Mouse (Mus musculus): Measurements from ENCODE around the gene Lingo2.

Lingo2 gene

DNA sequence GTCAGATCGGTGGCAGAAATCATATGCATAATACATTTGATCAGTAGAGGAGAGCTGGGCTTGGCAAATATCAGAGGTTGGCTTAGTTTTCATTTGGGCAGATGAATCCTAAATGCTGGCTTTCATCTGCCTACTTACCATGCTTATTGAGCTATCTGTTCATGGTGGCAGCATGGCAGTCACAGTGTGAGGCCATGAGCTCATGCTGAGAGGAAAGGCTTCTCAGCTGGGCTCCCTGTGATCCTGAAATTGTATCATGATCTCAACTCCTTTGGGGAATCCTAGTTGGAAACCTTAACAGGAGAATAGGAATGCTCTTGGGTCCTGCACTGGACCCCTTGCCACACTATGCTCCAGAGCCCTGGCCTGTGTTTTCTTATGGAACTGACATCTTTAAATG, 1105.0 kb downstream of the Lingo2 start:
- DNase-seq (ENCODE audit: low read depth in 2 of 2, low spot score in 2 of 2), result no peak

DNA sequence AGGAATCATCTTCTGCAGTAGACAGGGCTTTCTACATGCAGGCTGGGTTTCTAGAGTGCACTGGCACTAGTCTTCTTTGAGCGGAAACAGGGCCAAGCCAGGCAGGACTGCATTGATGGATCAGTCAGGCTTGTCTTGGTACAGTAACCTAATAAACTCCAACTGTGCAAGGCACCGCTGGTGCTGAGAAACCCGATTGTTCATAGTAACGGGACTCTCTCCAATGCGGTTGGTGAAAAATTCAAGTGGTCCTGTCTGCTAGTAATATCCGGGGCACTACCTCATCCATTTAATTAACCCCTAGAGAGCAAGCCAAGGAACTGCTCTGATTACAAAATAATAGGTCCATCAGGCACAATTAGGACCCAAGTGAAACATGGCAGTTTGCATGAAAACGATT, 1106.4 kb downstream of the Lingo2 start:
- DNase-seq (ENCODE audit: low read depth in 2 of 2, low spot score in 2 of 2), result no peak

DNA sequence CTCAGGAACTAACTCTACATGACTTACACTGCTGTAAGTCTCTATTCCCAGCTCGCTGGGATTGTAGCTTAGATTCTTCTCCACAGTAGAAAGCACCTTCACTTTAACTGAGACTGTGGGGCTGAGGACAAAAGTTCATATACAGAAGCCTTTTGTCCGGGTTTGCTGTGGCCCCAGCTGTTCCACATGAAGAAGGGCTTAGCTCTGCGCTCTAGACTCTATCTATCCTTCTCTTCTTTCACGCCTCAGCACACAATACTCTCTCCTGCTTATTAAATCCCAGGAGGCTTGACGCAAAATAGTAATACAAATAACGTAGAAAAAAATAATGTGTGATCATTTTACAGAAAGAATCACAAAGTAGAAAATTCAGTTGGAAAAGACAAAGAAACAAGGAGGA, 1107.0 kb downstream of the Lingo2 start:
- no peak for DNase-seq (ENCODE audit: low read depth in 2 of 2, low spot score in 2 of 2)

DNA sequence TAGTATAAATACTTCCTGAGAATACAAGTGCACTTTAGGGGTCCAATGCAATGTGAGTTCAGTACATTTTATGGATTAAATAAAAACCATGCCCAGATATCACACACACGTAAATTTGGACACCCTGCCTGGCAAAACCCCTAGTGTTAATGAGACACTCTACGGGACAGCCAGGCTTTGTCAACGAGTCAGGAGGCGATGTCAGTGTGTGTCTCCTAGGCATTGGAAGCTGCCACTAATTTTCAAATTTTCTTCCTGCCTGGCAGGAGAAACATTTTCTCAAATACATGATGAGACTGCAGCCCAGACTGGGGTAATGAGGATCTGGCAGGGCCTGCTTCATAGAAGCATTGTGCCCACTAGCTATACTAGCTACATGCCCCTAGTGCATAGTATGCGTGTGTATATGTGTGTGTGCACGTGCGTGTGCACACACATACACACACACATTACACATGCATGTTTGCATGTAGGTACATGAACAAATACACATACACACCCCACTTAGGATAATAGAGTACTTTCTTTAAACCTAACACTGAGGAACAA, 1128.2 kb downstream of the Lingo2 start:
- DNase-seq (ENCODE audit: low read depth in 2 of 2, low spot score in 2 of 2), result no peak

DNA sequence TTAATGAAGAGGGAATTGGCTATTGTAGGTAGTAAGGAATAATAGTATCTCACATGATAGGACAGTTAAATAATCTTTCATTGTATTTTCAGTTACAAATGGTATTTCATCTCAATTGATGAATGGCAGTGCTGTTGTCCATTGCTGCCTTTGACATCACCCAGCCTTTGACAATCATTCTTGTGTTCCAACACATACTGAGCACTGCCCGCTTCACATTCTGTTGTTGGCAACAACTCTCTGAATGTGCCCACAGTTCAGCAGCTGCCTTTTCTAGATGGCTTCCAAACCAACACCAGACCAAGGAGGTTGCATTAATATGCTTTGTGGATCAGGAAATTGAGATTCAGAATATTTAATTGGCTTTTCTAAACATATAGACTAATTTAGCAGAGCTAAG, 1130.8 kb downstream of the Lingo2 start:
- DNase-seq (ENCODE audit: low read depth in 2 of 2, low spot score in 2 of 2), result no peak

- DNase-seq (ENCODE audit: low read depth in 2 of 2, low spot score in 2 of 2), result no peak
These were observed 1136.8 kb downstream of the Lingo2 start for GRCm38 (mm10) chr4:35814698-35815097.

- no peak for DNase-seq (ENCODE audit: low read depth in 2 of 2, low spot score in 2 of 2)
These were observed 1143.9 kb downstream of the Lingo2 start for GRCm38 (mm10) chr4:35807497-35808210.

GRCm38 (mm10) chr4:35806881-35807464, 1144.6 kb downstream of the Lingo2 start:
- DNase-seq (ENCODE audit: low read depth in 2 of 2, low spot score in 2 of 2), result no peak

- DNase-seq (ENCODE audit: low read depth in 2 of 2, low spot score in 2 of 2), result no peak
These were observed 1167.2 kb downstream of the Lingo2 start for GRCm38 (mm10) chr4:35784255-35784921.

GRCm38 (mm10) chr4:35770810-35771209, 1180.7 kb downstream of the Lingo2 start:
- DNase-seq (ENCODE audit: low read depth in 2 of 2, low spot score in 2 of 2), result no peak

DNA sequence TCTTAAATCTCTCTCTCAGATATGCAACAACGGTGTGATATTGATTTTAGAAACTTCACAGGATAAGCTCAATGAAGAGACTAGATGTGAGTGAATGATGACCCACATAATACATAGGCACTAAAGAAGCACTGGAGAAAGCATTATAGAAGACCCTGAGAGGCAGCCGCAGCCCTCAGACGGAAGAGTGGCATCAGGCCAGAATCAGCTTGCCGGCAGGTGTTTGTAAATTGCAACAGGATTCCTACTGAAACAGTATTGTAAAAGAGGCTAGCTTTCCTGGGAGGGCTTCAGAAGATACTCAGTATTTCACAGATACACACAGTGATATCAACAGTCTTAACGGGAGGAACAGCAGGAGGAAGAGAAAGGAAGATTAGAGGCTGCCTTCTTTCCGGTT, 1184.6 kb downstream of the Lingo2 start:
- DNase-seq (ENCODE audit: low read depth in 2 of 2, low spot score in 2 of 2), result no peak

DNA sequence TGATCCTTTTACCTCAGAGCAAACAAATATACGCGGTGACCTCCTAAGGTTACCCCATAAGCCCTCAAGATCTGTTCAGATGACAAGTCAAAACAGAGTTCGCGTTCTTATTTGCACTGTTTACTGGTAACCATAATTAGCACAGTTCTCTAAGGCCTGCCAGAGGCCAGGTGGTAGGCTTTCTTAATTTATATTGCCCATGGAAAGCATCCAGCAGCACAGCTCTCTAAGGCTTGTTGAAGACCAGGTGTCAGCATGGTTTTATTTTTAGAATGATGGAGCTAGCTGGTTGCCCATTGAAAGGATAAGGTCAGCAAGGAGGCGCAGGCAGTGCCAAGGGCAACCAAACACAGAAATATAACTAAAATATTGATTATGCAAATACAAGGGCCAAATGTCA, 1190.4 kb downstream of the Lingo2 start:
- no peak for DNase-seq (ENCODE audit: low read depth in 2 of 2, low spot score in 2 of 2)

- DNase-seq (ENCODE audit: low read depth in 2 of 2, low spot score in 2 of 2), result no peak
These were observed 1199.3 kb downstream of the Lingo2 start for GRCm38 (mm10) chr4:35752121-35752860.

GRCm38 (mm10) chr4:35746693-35747092, 1204.9 kb downstream of the Lingo2 start:
- no peak for DNase-seq (ENCODE audit: low read depth in 2 of 2, low spot score in 2 of 2)

- no peak for DNase-seq (ENCODE audit: low read depth in 2 of 2, low spot score in 2 of 2)
These were observed 1226.8 kb downstream of the Lingo2 start for GRCm38 (mm10) chr4:35724774-35725173.

- DNase-seq (ENCODE audit: low read depth in 2 of 2, low spot score in 2 of 2), result no peak
These were observed 1247.4 kb downstream of the Lingo2 start for GRCm38 (mm10) chr4:35704126-35704525.

- DNase-seq (ENCODE audit: low read depth in 2 of 2, low spot score in 2 of 2), result no peak
These were observed 1248.9 kb downstream of the Lingo2 start for GRCm38 (mm10) chr4:35702661-35703060.

GRCm38 (mm10) chr4:35695137-35695522, 1256.4 kb downstream of the Lingo2 start:
- DNase-seq (ENCODE audit: low read depth in 2 of 2, low spot score in 2 of 2), result no peak

DNA sequence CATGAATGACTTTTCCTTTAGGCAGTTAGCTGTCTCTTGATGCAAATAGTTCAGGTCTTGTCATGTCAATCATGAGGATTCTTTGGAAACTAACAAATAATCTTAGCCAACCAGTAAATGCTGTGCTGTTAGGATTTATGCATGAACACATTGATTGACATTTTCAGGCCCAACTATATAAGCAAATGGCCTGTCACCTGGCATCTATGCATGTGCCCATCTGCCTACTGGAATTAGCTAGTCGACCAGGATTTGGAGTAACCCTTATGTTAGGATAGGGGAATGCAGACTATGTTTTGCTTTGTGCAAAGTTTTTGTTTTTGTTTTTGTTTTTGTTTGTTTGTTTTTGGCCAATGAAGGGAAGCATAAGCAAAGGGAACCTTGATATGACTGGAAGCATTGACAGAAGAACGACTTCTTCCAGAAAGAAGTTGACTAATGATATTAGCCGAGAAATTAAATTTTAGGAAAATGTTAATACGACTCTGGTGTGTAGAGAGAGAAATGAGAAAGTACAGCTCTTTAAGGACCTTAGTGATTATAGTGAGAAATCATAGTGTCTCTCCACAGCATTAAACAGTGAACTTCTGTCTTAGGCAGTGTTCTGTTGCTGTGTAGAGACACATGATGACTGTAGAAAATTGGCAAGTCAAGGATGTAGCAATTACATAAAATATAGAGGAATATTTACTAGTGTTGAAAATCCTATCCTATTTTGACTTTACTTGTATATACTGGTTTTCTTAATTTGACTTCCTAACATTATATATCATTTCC, 1257.0 kb downstream of the Lingo2 start:
- DNase-seq (ENCODE audit: low read depth in 2 of 2, low spot score in 2 of 2), result no peak

GRCm38 (mm10) chr4:35690521-35690920, 1261.0 kb downstream of the Lingo2 start:
- no peak for DNase-seq (ENCODE audit: low read depth in 2 of 2, low spot score in 2 of 2)

Measured in CD8-positive naive resting alpha-beta T cell, adult 2 months (primary cell).